In the genomic region with DNA sequence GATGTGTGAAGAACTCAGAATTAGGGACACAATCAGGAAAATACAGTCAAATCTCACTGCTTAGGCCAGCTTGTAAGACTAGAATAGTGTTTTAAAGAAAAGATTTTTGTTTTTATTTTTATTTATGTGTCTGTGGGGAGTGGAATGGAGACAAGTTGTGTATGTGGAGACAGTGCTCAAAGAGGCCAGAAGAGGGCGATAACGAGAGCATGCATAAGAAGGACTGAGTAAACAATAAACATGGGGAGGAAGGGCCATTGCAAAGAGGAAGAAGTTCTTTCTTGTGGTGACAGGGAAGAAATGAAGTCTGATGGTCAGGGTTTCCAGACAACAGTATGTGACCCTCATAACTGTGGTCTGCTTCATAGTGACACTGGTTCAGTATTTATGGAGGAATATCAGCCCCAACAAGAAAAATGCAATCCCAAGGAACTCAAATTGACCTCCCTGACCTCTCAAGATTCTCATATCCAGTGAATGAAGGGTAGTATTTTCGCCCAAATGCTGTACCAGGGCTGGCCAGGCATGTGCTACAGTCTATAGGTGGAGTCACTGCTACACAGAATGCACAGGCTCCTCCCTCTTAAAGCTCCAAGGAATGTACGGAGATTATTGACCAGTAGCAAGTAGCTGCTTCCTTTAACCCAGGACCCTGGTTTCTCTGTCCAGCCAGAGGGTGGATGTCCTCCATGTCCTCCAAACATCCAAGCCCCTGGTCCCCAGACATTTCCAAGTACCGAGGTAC, we compare ENCODE assay signal across 9 mouse cellular contexts. TPM values are rescaled to one million over a fixed set of nuclear protein-coding genes. Genes with fewer than 3 reads are reported as not detected.
DNase-seq lines count a peak whose midpoint lies in the region; ATAC-seq and TF ChIP-seq lines count a peak whose summit lies in the region.
"Had no signal": no experiment of that assay in that cellular context is flagged by ENCODE, and none has a peak within 500 bp of the region (broad histone marks: within the 10 kb centered on the region; RNA-seq: fewer than 3 reads in every experiment).

No protein-coding gene starts in this region.

- intact Hi-C loops in heart, postnatal 36 days (cut with DNase I) = loop anchor here (2.0 kb wide), 1 partner anchor 96 kb away; no protein-coding TSS in a partner anchor
- intact Hi-C loops in heart, postnatal 14 days (cut with DNase I) = loop anchor here (1.0 kb wide), 1 partner anchor 34 kb away; no protein-coding TSS in a partner anchor

- no peaks in the 10 kb centered on the region; the same call in 1 of the 2 replicates for H3K4me1 ChIP-seq in heart, postnatal 0 days (ENCODE audit: control insufficient read depth, insufficient read depth)
- no peaks in the 10 kb centered on the region for H3K4me1 ChIP-seq in ES-E14 (ENCODE audit: control insufficient read depth in 2 of 2, insufficient read depth in 2 of 2, low read length in 2 of 2, poor library complexity in 1 of 2)
- peaks cover 6% of the 10 kb centered on the region; the same call in 1 of the 2 replicates for H3K4me1 ChIP-seq in lung, embryonic 14.5 days (ENCODE audit: insufficient read depth)

- H3K27ac ChIP-seq in heart, postnatal 0 days (ENCODE audit: low read depth) = no peak overlapping the region
- no peak overlapping the region for H3K27ac ChIP-seq in ES-E14 (ENCODE audit: insufficient read depth, low read depth, low read length, poor library complexity, severe bottlenecking)
- H3K27ac ChIP-seq in lung, embryonic 14.5 days (ENCODE audit: low read depth) = no peak overlapping the region
- H3K27ac ChIP-seq: heart, embryonic 15.5 days had no signal

- no peak for DNase-seq in heart, postnatal 0 days (ENCODE audit: low spot score)
- DNase-seq in heart, postnatal 36 days = no peak
- DNase-seq in ES-E14 (ENCODE audit: low read depth, low spot score) = peak; percentile 36
- DNase-seq in lung, embryonic 14.5 days = peak; percentile 51
- DNase-seq in left cerebral cortex, adult 8-10 months (ENCODE audit: low spot score in 2 of 2) = no peak
- DNase-seq in heart, postnatal 14 days = no peak

- no peaks in the 10 kb centered on the region for H3K36me3 ChIP-seq in heart, postnatal 0 days (replicated peaks; ENCODE audit: control insufficient read depth, insufficient read depth, low read length)
- no peaks in the 10 kb centered on the region for H3K36me3 ChIP-seq in ES-E14 (ENCODE audit: control insufficient read depth, insufficient read depth, low read length, poor library complexity, severe bottlenecking)
- H3K36me3 ChIP-seq in lung, embryonic 14.5 days (ENCODE audit: insufficient read depth) = no peaks in the 10 kb centered on the region
- H3K36me3 ChIP-seq: heart, embryonic 15.5 days had no signal

- WGBS in heart, postnatal 0 days = 55% methylated on average over 5 of the region's 5 CpGs
- WGBS in lung, embryonic 14.5 days = 61% methylated on average over 5 of the region's 5 CpGs

- H3K9me3 ChIP-seq in heart, postnatal 0 days (replicated peaks; ENCODE audit: control insufficient read depth, low read length) = no peaks in the 10 kb centered on the region
- H3K9me3 ChIP-seq in ES-E14 (ENCODE audit: control insufficient read depth, insufficient read depth, low read depth, low read length) = no peaks in the 10 kb centered on the region
- H3K9me3 ChIP-seq in lung, embryonic 14.5 days (ENCODE audit: low read depth, low read length) = no peaks in the 10 kb centered on the region
- H3K9me3 ChIP-seq: heart, embryonic 15.5 days had no signal

- H3K9ac ChIP-seq in heart, postnatal 0 days (replicated peaks; ENCODE audit: low read depth, low read length) = no peak overlapping the region
- no peak overlapping the region for H3K9ac ChIP-seq in ES-E14 (ENCODE audit: insufficient read depth, low read depth, low read length, poor library complexity, severe bottlenecking)
- H3K9ac ChIP-seq in lung, embryonic 14.5 days = no peak overlapping the region
- H3K9ac ChIP-seq: heart, embryonic 15.5 days had no signal

- in situ Hi-C loops in ES-E14 (cut with MboI; ENCODE audit: low sequenced_read_pairs in 2 of 2, unreplicated experiment in 2 of 2) = no loop called here

- no peaks in the 10 kb centered on the region for H3K27me3 ChIP-seq in heart, postnatal 0 days (ENCODE audit: control insufficient read depth, insufficient read depth, low read length)
- H3K27me3 ChIP-seq in lung, embryonic 14.5 days (ENCODE audit: insufficient read depth, low read length) = no peaks in the 10 kb centered on the region
- H3K27me3 ChIP-seq: heart, embryonic 15.5 days had no signal

- peak; percentile 65 for TF ChIP-seq CTCF in heart, postnatal 0 days (IDR thresholded peaks at IDR 0.05; ENCODE audit: low read depth)
- TF ChIP-seq CTCF in lung, embryonic 14.5 days (IDR thresholded peaks at IDR 0.05; ENCODE audit: low read depth) = peak; percentile 70

- ATAC-seq in heart, postnatal 0 days (ENCODE audit: insufficient read depth, low read depth) = no peak
- ATAC-seq in common myeloid progenitor, adult 5-6 weeks (replicated peaks; ENCODE audit: low read depth, poor library complexity, severe bottlenecking) = peak; percentile 81; the same call in 1 of the 2 replicates
- no peak for ATAC-seq in lung, embryonic 14.5 days (ENCODE audit: insufficient read depth)
- ATAC-seq in activated CD4-positive, CD25-positive, alpha-beta regulatory T cell, adult 4 months = no peak

- H3K4me2 ChIP-seq in heart, postnatal 0 days (ENCODE audit: low read depth, low read length) = no peak overlapping the region
- no peak overlapping the region for H3K4me2 ChIP-seq in lung, embryonic 14.5 days
- H3K4me2 ChIP-seq: heart, embryonic 15.5 days had no signal

- no peak for TF ChIP-seq EP300 in heart, postnatal 0 days (IDR thresholded peaks at IDR 0.05; ENCODE audit: low read depth)

- no peak overlapping the region for H3K4me3 ChIP-seq in heart, postnatal 0 days (ENCODE audit: low read depth, low read length)
- no peak overlapping the region for H3K4me3 ChIP-seq in ES-E14 (ENCODE audit: insufficient read depth in 1 of 2, low read depth in 1 of 2, low read length in 2 of 2, poor library complexity in 1 of 2, severe bottlenecking in 1 of 2)
- no peak overlapping the region for H3K4me3 ChIP-seq in lung, embryonic 14.5 days (ENCODE audit: low read depth, low read length)
- H3K4me3 ChIP-seq: heart, embryonic 15.5 days had no signal

TF ChIP-seq in ES-E14, 5 proteins besides CTCF, POLR2A, EP300 and RAD21:
- TF ChIP-seq CHD2 (IDR thresholded peaks at IDR 0.05; ENCODE audit: low read depth, low read length) (no peak), HCFC1 (IDR thresholded peaks at IDR 0.05; ENCODE audit: borderline replicate concordance, insufficient read depth, low read length) (no peak), ZC3H11A (IDR thresholded peaks at IDR 0.05; ENCODE audit: borderline replicate concordance, low read depth, low read length) (no peak; the same call in 1 of the 2 replicates), ZNF384 (IDR thresholded peaks at IDR 0.05; ENCODE audit: low read depth, low read length) (no peak), MAFK (IDR thresholded peaks at IDR 0.05; ENCODE audit: insufficient read depth, low read depth, low read length) (no peak)

RNA-seq across cellular contexts. Expression of gene Timp3, which starts 56.8 kb away (rescaled TPM):
- total RNA-seq in heart, postnatal 0 days (2014; rRNA removed; ENCODE audit: low replicate concordance) = 164 and 257 TPM in 2 replicates
- 57.0 and 66.0 TPM in 2 replicates for polyA plus RNA-seq in heart, postnatal 0 days (2015; fragmentation: Nextera tagmentation; extraction: Ambion mirVana)
- total RNA-seq in heart, postnatal 36 days (2021) = 100 to 1,000 TPM; 165 to 209 TPM
- total RNA-seq in ES-E14 (2012; rRNA removed) = 10.7 and 28.8 TPM in 2 replicates
- total RNA-seq in common myeloid progenitor, adult 5-6 weeks (2017) = 1.9 and 3.6 TPM in 2 replicates
- 42.6 and 44.1 TPM in 2 replicates for polyA plus RNA-seq in lung, embryonic 14.5 days (2014; fragmentation: Nextera tagmentation; extraction: Ambion mirVana)
- 10 to 100 TPM; 67.3 to 73.9 (median 69.9) TPM for total RNA-seq in left cerebral cortex, adult 8-10 months (2022)
- 100 to 1,000 TPM; 163 to 172 TPM for total RNA-seq in heart, postnatal 14 days (2021)
- polyA plus RNA-seq in activated CD4-positive, CD25-positive, alpha-beta regulatory T cell, adult 4 months (2017; shearing (Covaris generic)) = not detected

Comparison
In these comparisons a context has a peak if more than half of its experiments do, and no peak if none do; other contexts are left out.
1. DNase-seq: peak in ES-E14 (single experiment) and lung, embryonic 14.5 days (single experiment); none in heart, postnatal 0 days (single experiment), heart, postnatal 36 days (0 of 2), left cerebral cortex, adult 8-10 months (0 of 2) and heart, postnatal 14 days (0 of 2).